8 mouse cellular contexts compared by ENCODE assay signal in genomic region chr11:21571700-21572381, GRCm38 (mm10). TPM values are rescaled to one million over a fixed set of nuclear protein-coding genes. Genes with fewer than 3 reads are reported as not detected.
A peak's percentile ranks its signal among the peaks of the same experiment; 100 is the strongest.
DNase-seq lines count a peak whose midpoint lies in the region; ATAC-seq and TF ChIP-seq lines count a peak whose summit lies in the region.

Gene Wdpcp (plus strand): TSS chr11:21572235.
Gene Mdh1 (minus strand): TSS chr11:21572367.

- TF ChIP-seq CTCF in MEL (IDR thresholded peaks at IDR 0.05 in 2 of 3, conservative IDR thresholded peaks at IDR 0.05 in 1 of 3; ENCODE audit: control insufficient read depth in 1 of 3, insufficient read depth in 1 of 3, low read depth in 2 of 3, low read length in 3 of 3, poor library complexity in 1 of 3, severe bottlenecking in 1 of 3): no peak
- TF ChIP-seq CTCF in cerebellum, adult 2 months (IDR thresholded peaks at IDR 0.05; ENCODE audit: borderline replicate concordance, insufficient read depth, low read depth, low read length): no peak
- peak; percentile 57 for TF ChIP-seq CTCF in forebrain, postnatal 0 days (IDR thresholded peaks at IDR 0.05; ENCODE audit: low read depth)

- peak within 1 kb of the TSS; percentile 64 to 85 for H3K4me3 ChIP-seq in MEL (ENCODE audit: control insufficient read depth in 1 of 2, insufficient read depth in 1 of 2, low read depth in 2 of 2, low read length in 2 of 2)
- H3K4me3 ChIP-seq in cerebellum, adult 2 months (replicated peaks; ENCODE audit: insufficient read depth, low read depth, low read length): peak within 1 kb of the TSS; percentile 88
- peak within 1 kb of the TSS; percentile 72 for H3K4me3 ChIP-seq in forebrain, postnatal 0 days (ENCODE audit: low read depth, low read length)
- peak within 1 kb of the TSS; percentile 67 for H3K4me3 ChIP-seq in lung, embryonic 15.5 days

- H3K4me1 ChIP-seq in MEL (ENCODE audit: control insufficient read depth in 1 of 2, insufficient read depth in 2 of 2, low read length in 2 of 2): peaks cover 9 to 25% of the 10 kb centered on the region in 2 experiments
- H3K4me1 ChIP-seq in cerebellum, adult 2 months (ENCODE audit: control insufficient read depth, insufficient read depth, low read length): peaks cover 1% of the 10 kb centered on the region; the same call in 1 of the 2 replicates
- H3K4me1 ChIP-seq in forebrain, postnatal 0 days (ENCODE audit: insufficient read depth): peaks cover 20% of the 10 kb centered on the region
- peaks cover 24% of the 10 kb centered on the region for H3K4me1 ChIP-seq in lung, embryonic 15.5 days

- peak in 1 of 2 experiments; percentile 36; a peak in 1 of 4 replicates for TF ChIP-seq EP300 in MEL (IDR thresholded peaks at IDR 0.05; ENCODE audit: low read depth in 1 of 2, low read length in 2 of 2)

- no peaks in the 10 kb centered on the region for H3K9me3 ChIP-seq in MEL (replicated peaks; ENCODE audit: insufficient read depth, low read length)
- H3K9me3 ChIP-seq in forebrain, postnatal 0 days (ENCODE audit: low read length): no peaks in the 10 kb centered on the region
- H3K9me3 ChIP-seq in lung, embryonic 15.5 days: no peaks in the 10 kb centered on the region

- H3K9ac ChIP-seq in MEL (ENCODE audit: control insufficient read depth, low read depth, low read length, poor library complexity, severe bottlenecking): peak within 1 kb of the TSS; percentile 70
- H3K9ac ChIP-seq in forebrain, postnatal 0 days: peak within 1 kb of the TSS; percentile 80
- H3K9ac ChIP-seq in lung, embryonic 15.5 days: peak within 1 kb of the TSS; percentile 65

- no peaks in the 10 kb centered on the region for H3K27me3 ChIP-seq in MEL (ENCODE audit: control insufficient read depth in 1 of 2, insufficient read depth in 2 of 2, low read length in 2 of 2)
- no peaks in the 10 kb centered on the region for H3K27me3 ChIP-seq in cerebellum, adult 2 months (ENCODE audit: control insufficient read depth, insufficient read depth, low read length)
- no peaks in the 10 kb centered on the region for H3K27me3 ChIP-seq in forebrain, postnatal 0 days (ENCODE audit: insufficient read depth, low read length)
- no peaks in the 10 kb centered on the region for H3K27me3 ChIP-seq in lung, embryonic 15.5 days

- peak; percentile 50 to 86; a peak in 3 of 4 replicates for TF ChIP-seq POLR2A in MEL (IDR thresholded peaks at IDR 0.05; ENCODE audit: control insufficient read depth in 1 of 2, insufficient read depth in 1 of 2, low read depth in 1 of 2, low read length in 2 of 2, poor library complexity in 1 of 2)
- peak; percentile 90; the same call in 1 of the 2 replicates for TF ChIP-seq POLR2A in cerebellum, adult 2 months (IDR thresholded peaks at IDR 0.05; ENCODE audit: borderline replicate concordance, insufficient read depth, low read length)

- peak; percentile 100 for DNase-seq in MEL (ENCODE audit: low read depth, low spot score)
- DNase-seq in cerebellum, adult 2 months: peak; percentile 97 to 99
- DNase-seq in forebrain, postnatal 0 days: peak; percentile 99
- peak; percentile 95 for DNase-seq in heart, postnatal 4 days
- DNase-seq in layer of hippocampus, adult 8-10 months (ENCODE audit: low spot score in 2 of 2): peak; percentile 97 to 98
- DNase-seq in ovary, adult 18-20 months (ENCODE audit: low spot score): peak; percentile 97
- peak; percentile 99 for DNase-seq in thymus, postnatal 0 days (ENCODE audit: low spot score)

- peak; percentile 99 for ATAC-seq in forebrain, postnatal 0 days
- peak; percentile 99 for ATAC-seq in lung, embryonic 15.5 days (ENCODE audit: borderline replicate concordance, extremely low read depth, low FRiP score, low TSS enrichment)

- peak within 1 kb of the TSS; percentile 40 for H3K27ac ChIP-seq in MEL (ENCODE audit: control insufficient read depth, low read depth, low read length)
- H3K27ac ChIP-seq in cerebellum, adult 2 months (ENCODE audit: insufficient read depth, low read length): peak within 1 kb of the TSS; percentile 82
- H3K27ac ChIP-seq in forebrain, postnatal 0 days (ENCODE audit: low read depth, low read length): peak within 1 kb of the TSS; percentile 87
- peak within 1 kb of the TSS; percentile 67 for H3K27ac ChIP-seq in lung, embryonic 15.5 days

- under 1% methylated on average over 42 of the region's 42 CpGs for WGBS in cerebellum, adult 2 months
- WGBS in forebrain, postnatal 0 days: under 1% methylated on average over 42 of the region's 42 CpGs
- under 1% methylated on average over 42 of the region's 42 CpGs for WGBS in lung, embryonic 15.5 days

- peaks cover 0 to 38% of the 10 kb centered on the region in 2 experiments; a peak in 2 of 4 replicates for H3K36me3 ChIP-seq in MEL (ENCODE audit: control insufficient read depth in 1 of 2, insufficient read depth in 2 of 2, low read length in 2 of 2)
- no peaks in the 10 kb centered on the region for H3K36me3 ChIP-seq in forebrain, postnatal 0 days (ENCODE audit: insufficient read depth)
- 0 out of 2 replicates have a peak, but pooled peaks cover 3% of the 10 kb centered on the region for H3K36me3 ChIP-seq in lung, embryonic 15.5 days

- TF ChIP-seq RAD21 in MEL (IDR thresholded peaks at IDR 0.05; ENCODE audit: low read depth, low read length): no peak

- peak within 1 kb of the TSS; percentile 52 for H3K4me2 ChIP-seq in forebrain, postnatal 0 days (ENCODE audit: low read depth)
- H3K4me2 ChIP-seq in lung, embryonic 15.5 days: peak within 1 kb of the TSS; percentile 69

- peaks cover 9% of the 10 kb centered on the region for H3K79me2 ChIP-seq in MEL (ENCODE audit: control insufficient read depth, insufficient read depth, low read length, poor library complexity)

TF ChIP-seq in MEL, 35 proteins besides CTCF, POLR2A, EP300 and RAD21 (continues in another document):
- TF ChIP-seq ZC3H11A (IDR thresholded peaks at IDR 0.05; ENCODE audit: low read depth, low read length): no peak
- TF ChIP-seq RCOR1 (IDR thresholded peaks at IDR 0.05; ENCODE audit: low read depth, low read length): 0 out of 2 replicates have a peak, but pooled peaks have one; percentile 20
- TF ChIP-seq USF1 (IDR thresholded peaks at IDR 0.05; ENCODE audit: low read depth, low read length): no peak
- TF ChIP-seq USF2 (IDR thresholded peaks at IDR 0.05; ENCODE audit: borderline replicate concordance in 1 of 2, insufficient read depth in 1 of 2, low read depth in 1 of 2, low read length in 2 of 2): no peak
- peak; percentile 78 for TF ChIP-seq TBP (IDR thresholded peaks at IDR 0.05; ENCODE audit: low read depth, low read length)
- peak; percentile 96 for TF ChIP-seq HCFC1 (IDR thresholded peaks at IDR 0.05; ENCODE audit: low read depth, low read length)
- TF ChIP-seq ZNF384 (IDR thresholded peaks at IDR 0.05; ENCODE audit: low read depth, low read length): no peak
- TF ChIP-seq ETS1 (IDR thresholded peaks at IDR 0.05; ENCODE audit: low read depth, low read length): peak; percentile 54
- peak; percentile 98 for TF ChIP-seq SIN3A (IDR thresholded peaks at IDR 0.05; ENCODE audit: low read length)
- no peak for TF ChIP-seq JUND (IDR thresholded peaks at IDR 0.05; ENCODE audit: low read depth, low read length)
- TF ChIP-seq MAFK (IDR thresholded peaks at IDR 0.05; ENCODE audit: borderline replicate concordance, low read depth, low read length): no peak
- TF ChIP-seq CHD2 (IDR thresholded peaks at IDR 0.05; ENCODE audit: low read length): no peak; the same call in 1 of the 2 replicates
- TF ChIP-seq MAZ (IDR thresholded peaks at IDR 0.05; ENCODE audit: low read depth, low read length): no peak; the same call in 1 of the 2 replicates
- TF ChIP-seq SMC3 (IDR thresholded peaks at IDR 0.05; ENCODE audit: low read depth, low read length): no peak
- TF ChIP-seq GATA1 (IDR thresholded peaks at IDR 0.05; ENCODE audit: low read depth, low read length): no peak
- peak; percentile 27; the same call in 1 of the 2 replicates for TF ChIP-seq E2F4 (IDR thresholded peaks at IDR 0.05; ENCODE audit: borderline replicate concordance, low read depth, low read length)
- TF ChIP-seq TCF12 (IDR thresholded peaks at IDR 0.05; ENCODE audit: low read depth, low read length): peak; percentile 37; the same call in 1 of the 2 replicates
- TF ChIP-seq ELF1 (IDR thresholded peaks at IDR 0.05; ENCODE audit: low read depth, low read length): peak; percentile 92
- TF ChIP-seq POLR2AphosphoS5 (IDR thresholded peaks at IDR 0.05; ENCODE audit: borderline replicate concordance, low read depth, low read length): no peak
- TF ChIP-seq MYB (IDR thresholded peaks at IDR 0.05; ENCODE audit: low read depth, low read length): peak; percentile 82
- TF ChIP-seq ZKSCAN1 (IDR thresholded peaks at IDR 0.05; ENCODE audit: low read depth, low read length): no peak
- TF ChIP-seq BHLHE40 (IDR thresholded peaks at IDR 0.05; ENCODE audit: borderline replicate concordance, low read depth, low read length): no peak
- TF ChIP-seq TAL1 (IDR thresholded peaks at IDR 0.05; ENCODE audit: low read length): no peak

RNA-seq across cellular contexts. Expression of gene Wdpcp, which starts in this region (rescaled TPM):
- total RNA-seq in MEL (2012; rRNA removed): 0.81 and 1.3 TPM in 2 replicates
- 1 to 10 TPM in 1 of 2 experiments, not detected in 1; 1.3 TPM for polyA plus RNA-seq in MEL (2012; ENCODE audit: insufficient read depth in 1 of 2, insufficient read length in 2 of 2, low read depth in 1 of 2, low replicate concordance in 2 of 2, missing spikeins in 1 of 2)
- 4.3 and 4.9 TPM in 2 replicates for polyA plus RNA-seq in cerebellum, adult 2 months (2012; rRNA removed)
- 17.9 and 18.1 TPM in 2 replicates for total RNA-seq in forebrain, postnatal 0 days (2014; rRNA removed)
- polyA plus RNA-seq in forebrain, postnatal 0 days (2015; fragmentation: Nextera tagmentation; extraction: Ambion mirVana): 7.0 and 12.0 TPM in 2 replicates
- 1 to 10 TPM; 7.9 to 8.9 TPM for total RNA-seq in heart, postnatal 4 days (2021)
- total RNA-seq in layer of hippocampus, adult 8-10 months (2022): 10 to 100 TPM; 12.1 to 16.9 (median 13.8) TPM
- 10.1 and 12.5 TPM in 2 replicates for polyA plus RNA-seq in lung, embryonic 15.5 days (2015; fragmentation: Nextera tagmentation; extraction: Ambion mirVana)
- polyA plus RNA-seq in thymus, postnatal 0 days (2015; fragmentation: Nextera tagmentation; extraction: Ambion mirVana): 5.1 and 5.3 TPM in 2 replicates

RNA-seq across cellular contexts. Expression of gene Mdh1, which starts in this region (rescaled TPM):
- 175 and 208 TPM in 2 replicates for total RNA-seq in MEL (2012; rRNA removed)
- polyA plus RNA-seq in MEL (2012; ENCODE audit: insufficient read depth in 1 of 2, insufficient read length in 2 of 2, low read depth in 1 of 2, low replicate concordance in 2 of 2, missing spikeins in 1 of 2): 100 to 1,000 TPM; 174 to 329 TPM
- 1,349 and 1,378 TPM in 2 replicates for polyA plus RNA-seq in cerebellum, adult 2 months (2012; rRNA removed)
- total RNA-seq in forebrain, postnatal 0 days (2014; rRNA removed): 291 and 392 TPM in 2 replicates
- polyA plus RNA-seq in forebrain, postnatal 0 days (2015; fragmentation: Nextera tagmentation; extraction: Ambion mirVana): 557 and 565 TPM in 2 replicates
- 1,000 to 10,000 TPM; 1,804 to 1,839 TPM for total RNA-seq in heart, postnatal 4 days (2021)
- total RNA-seq in layer of hippocampus, adult 8-10 months (2022): 100 to 1,000 TPM; 648 to 912 (median 773) TPM
- polyA plus RNA-seq in lung, embryonic 15.5 days (2015; fragmentation: Nextera tagmentation; extraction: Ambion mirVana): 406 and 436 TPM in 2 replicates
- polyA plus RNA-seq in thymus, postnatal 0 days (2015; fragmentation: Nextera tagmentation; extraction: Ambion mirVana): 462 and 482 TPM in 2 replicates

Comparison
In these comparisons a context has a peak if more than half of its experiments do, and no peak if none do; other contexts are left out.
1. Peak in every context shown above with its lines: DNase-seq, ATAC-seq, H3K4me3 ChIP-seq and H3K27ac ChIP-seq.